Mouse (Mus musculus): Measurements from ENCODE around the gene Gm10337. TPM values are rescaled to one million over a fixed set of nuclear protein-coding genes. Genes with fewer than 3 reads are reported as not detected.

Gm10337 gene
- polyA plus RNA-seq, 1 experiment from 2014 or later: 2.7 TPM

DNA sequence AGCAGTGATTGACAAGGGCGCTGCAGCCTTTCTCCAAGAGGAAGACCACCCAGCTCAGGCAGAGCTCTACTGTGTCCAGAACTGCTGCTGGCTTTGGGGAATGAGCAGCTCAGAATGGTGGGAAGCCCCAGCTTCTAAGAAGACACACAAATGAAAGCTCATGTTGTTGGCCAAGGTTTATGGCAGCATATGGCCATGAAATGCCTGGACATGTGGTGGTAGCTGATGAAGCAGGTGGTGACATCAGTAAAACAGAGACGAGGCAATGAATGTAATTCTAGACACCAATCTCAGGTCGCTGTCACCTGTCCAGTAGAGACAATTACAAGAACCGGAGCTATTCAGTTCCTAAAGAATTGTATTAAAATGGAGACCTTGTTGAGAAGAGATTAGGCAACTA is 41.3 kb downstream of the Gm10337 start:
- H3K9me3 ChIP-seq (replicated peaks; ENCODE audit: control insufficient read depth, low read length): no peaks in the 10 kb centered on the region
- no peak for ATAC-seq (replicated peaks; ENCODE audit: insufficient number of reproducible peaks, low FRiP score, low TSS enrichment)
- no peak overlapping the region for H3K4me3 ChIP-seq (ENCODE audit: low read depth, low read length)
- no peak overlapping the region for H3K27ac ChIP-seq (ENCODE audit: low read depth, low read length)
- no peak overlapping the region for H3K4me2 ChIP-seq
- peaks cover 21% of the 10 kb centered on the region for H3K36me3 ChIP-seq (ENCODE audit: control insufficient read depth, insufficient read depth, low read length)
- 96% methylated on average over 4 of the region's 4 CpGs for WGBS (ENCODE audit: insufficient replicate concordance)
- no peaks in the 10 kb centered on the region for H3K27me3 ChIP-seq (ENCODE audit: control insufficient read depth, insufficient read depth, low read length)
- H3K9ac ChIP-seq (ENCODE audit: low read depth, low read length): no peak overlapping the region
- H3K4me1 ChIP-seq (ENCODE audit: control insufficient read depth, insufficient read depth, low read length): no peaks in the 10 kb centered on the region

- no peaks in the 10 kb centered on the region for H3K9me3 ChIP-seq (replicated peaks; ENCODE audit: control insufficient read depth, low read length)
- H3K27me3 ChIP-seq (ENCODE audit: control insufficient read depth, insufficient read depth, low read length): no peaks in the 10 kb centered on the region
- ATAC-seq (replicated peaks; ENCODE audit: insufficient number of reproducible peaks, low FRiP score, low TSS enrichment): no peak
- H3K27ac ChIP-seq (ENCODE audit: low read depth, low read length): no peak overlapping the region
- 84% methylated on average over 3 of the region's 3 CpGs for WGBS (ENCODE audit: insufficient replicate concordance)
- no peak overlapping the region for H3K9ac ChIP-seq (ENCODE audit: low read depth, low read length)
- peaks cover 16% of the 10 kb centered on the region for H3K36me3 ChIP-seq (ENCODE audit: control insufficient read depth, insufficient read depth, low read length)
- no peak overlapping the region for H3K4me3 ChIP-seq (ENCODE audit: low read depth, low read length)
- no peak overlapping the region for H3K4me2 ChIP-seq
- H3K4me1 ChIP-seq (ENCODE audit: control insufficient read depth, insufficient read depth, low read length): no peaks in the 10 kb centered on the region
These were observed 42.7 kb downstream of the Gm10337 start for GRCm38 (mm10) chr15:102546246-102546645.

- no peaks in the 10 kb centered on the region for H3K9me3 ChIP-seq (replicated peaks; ENCODE audit: control insufficient read depth, low read length)
- peaks cover 13% of the 10 kb centered on the region for H3K36me3 ChIP-seq (ENCODE audit: control insufficient read depth, insufficient read depth, low read length)
- H3K4me3 ChIP-seq (ENCODE audit: low read depth, low read length): no peak overlapping the region
- WGBS (ENCODE audit: insufficient replicate concordance): 88% methylated on average over 3 of the region's 3 CpGs
- ATAC-seq (replicated peaks; ENCODE audit: insufficient number of reproducible peaks, low FRiP score, low TSS enrichment): no peak
- no peaks in the 10 kb centered on the region for H3K4me1 ChIP-seq (ENCODE audit: control insufficient read depth, insufficient read depth, low read length)
- no peak overlapping the region for H3K9ac ChIP-seq (ENCODE audit: low read depth, low read length)
- no peaks in the 10 kb centered on the region for H3K27me3 ChIP-seq (ENCODE audit: control insufficient read depth, insufficient read depth, low read length)
- H3K27ac ChIP-seq (ENCODE audit: low read depth, low read length): no peak overlapping the region
- H3K4me2 ChIP-seq: no peak overlapping the region
These were observed 43.3 kb downstream of the Gm10337 start for GRCm38 (mm10) chr15:102546677-102547427.

DNA sequence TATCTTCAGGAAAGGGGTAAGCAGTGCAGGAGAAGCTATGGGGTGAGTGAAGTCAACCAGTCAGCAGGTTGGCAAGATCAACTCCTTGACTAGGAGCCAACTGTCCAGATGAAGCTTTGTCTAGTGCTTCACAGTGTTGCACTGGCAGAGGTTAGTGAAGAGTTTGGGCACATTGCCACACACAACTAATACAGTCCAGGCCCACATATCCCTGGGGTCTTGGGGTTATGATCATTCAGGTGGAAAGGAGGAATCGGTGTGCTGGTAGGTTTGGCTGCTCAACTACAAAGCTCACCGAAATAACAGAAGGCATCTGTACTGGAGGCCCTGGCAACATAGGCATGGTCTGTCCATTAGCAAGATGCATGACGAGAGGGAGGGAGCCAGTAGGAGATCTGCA is 44.0 kb downstream of the Gm10337 start:
- no peak for ATAC-seq (replicated peaks; ENCODE audit: insufficient number of reproducible peaks, low FRiP score, low TSS enrichment)
- no peak overlapping the region for H3K27ac ChIP-seq (ENCODE audit: low read depth, low read length)
- H3K36me3 ChIP-seq (ENCODE audit: control insufficient read depth, insufficient read depth, low read length): peaks cover 18% of the 10 kb centered on the region
- 93% methylated on average over 3 of the region's 3 CpGs for WGBS (ENCODE audit: insufficient replicate concordance)
- H3K9me3 ChIP-seq (replicated peaks; ENCODE audit: control insufficient read depth, low read length): no peaks in the 10 kb centered on the region
- H3K4me1 ChIP-seq (ENCODE audit: control insufficient read depth, insufficient read depth, low read length): no peaks in the 10 kb centered on the region
- H3K4me3 ChIP-seq (ENCODE audit: low read depth, low read length): no peak overlapping the region
- H3K4me2 ChIP-seq: no peak overlapping the region
- H3K9ac ChIP-seq (ENCODE audit: low read depth, low read length): no peak overlapping the region
- no peaks in the 10 kb centered on the region for H3K27me3 ChIP-seq (ENCODE audit: control insufficient read depth, insufficient read depth, low read length)

GRCm38 (mm10) chr15:102552599-102552998 is 49.1 kb downstream of the Gm10337 start:
- no peak overlapping the region for H3K4me3 ChIP-seq (ENCODE audit: low read depth, low read length)
- 90% methylated on average over 5 of the region's 5 CpGs for WGBS (ENCODE audit: insufficient replicate concordance)
- no peak overlapping the region for H3K4me2 ChIP-seq
- peaks cover 32% of the 10 kb centered on the region for H3K36me3 ChIP-seq (ENCODE audit: control insufficient read depth, insufficient read depth, low read length)
- no peaks in the 10 kb centered on the region for H3K4me1 ChIP-seq (ENCODE audit: control insufficient read depth, insufficient read depth, low read length)
- H3K9me3 ChIP-seq (replicated peaks; ENCODE audit: control insufficient read depth, low read length): no peaks in the 10 kb centered on the region
- no peak overlapping the region for H3K27ac ChIP-seq (ENCODE audit: low read depth, low read length)
- no peaks in the 10 kb centered on the region for H3K27me3 ChIP-seq (ENCODE audit: control insufficient read depth, insufficient read depth, low read length)
- no peak for ATAC-seq (replicated peaks; ENCODE audit: insufficient number of reproducible peaks, low FRiP score, low TSS enrichment)
- H3K9ac ChIP-seq (ENCODE audit: low read depth, low read length): no peak overlapping the region

Other genes with a start within 250 kb of the Gm10337 start
- gene Rarg, start 246.2 kb upstream of the Gm10337 start, polyA plus RNA-seq (2014; fragmentation: Nextera tagmentation; extraction: Ambion mirVana): 11.2 and 13.4 TPM in 2 replicates
- 0.07 TPM in 1 of 2 replicates, not detected in the other for gene Gm9918, start 233.2 kb upstream of the Gm10337 start, polyA plus RNA-seq (2014; fragmentation: Nextera tagmentation; extraction: Ambion mirVana)
- gene Mfsd5, start 224.3 kb upstream of the Gm10337 start, polyA plus RNA-seq (2014; fragmentation: Nextera tagmentation; extraction: Ambion mirVana): 44.4 and 45.3 TPM in 2 replicates
- 20.0 and 23.8 TPM in 2 replicates for gene Espl1, start 207.5 kb upstream of the Gm10337 start, polyA plus RNA-seq (2014; fragmentation: Nextera tagmentation; extraction: Ambion mirVana)
- 307 and 350 TPM in 2 replicates for gene Pfdn5, start 177.6 kb upstream of the Gm10337 start, polyA plus RNA-seq (2014; fragmentation: Nextera tagmentation; extraction: Ambion mirVana)
- 72.7 and 77.8 TPM in 2 replicates for gene Myg1, start 172.0 kb upstream of the Gm10337 start, polyA plus RNA-seq (2014; fragmentation: Nextera tagmentation; extraction: Ambion mirVana)
- 62.9 and 64.9 TPM in 2 replicates for gene Aaas, start 153.0 kb upstream of the Gm10337 start, polyA plus RNA-seq (2014; fragmentation: Nextera tagmentation; extraction: Ambion mirVana)
- 0.20 and 0.52 TPM in 2 replicates for gene Sp7, start 136.5 kb upstream of the Gm10337 start, polyA plus RNA-seq (2014; fragmentation: Nextera tagmentation; extraction: Ambion mirVana)
- 7.5 and 8.1 TPM in 2 replicates for gene Sp1, start 97.6 kb upstream of the Gm10337 start, polyA plus RNA-seq (2014; fragmentation: Nextera tagmentation; extraction: Ambion mirVana)
- 0.93 and 1.2 TPM in 2 replicates for gene Amhr2, start 58.4 kb upstream of the Gm10337 start, polyA plus RNA-seq (2014; fragmentation: Nextera tagmentation; extraction: Ambion mirVana)
- 124 and 139 TPM in 2 replicates for gene Prr13, start 44.7 kb upstream of the Gm10337 start, polyA plus RNA-seq (2014; fragmentation: Nextera tagmentation; extraction: Ambion mirVana)
- gene Pcbp2, start 33.2 kb upstream of the Gm10337 start, polyA plus RNA-seq (2014; fragmentation: Nextera tagmentation; extraction: Ambion mirVana): 187 and 213 TPM in 2 replicates
- gene Map3k12, start 13.3 kb downstream of the Gm10337 start, polyA plus RNA-seq (2014; fragmentation: Nextera tagmentation; extraction: Ambion mirVana): 10.0 and 10.9 TPM in 2 replicates
- 97.7 and 108 TPM in 2 replicates for gene Tarbp2, start 14.5 kb downstream of the Gm10337 start, polyA plus RNA-seq (2014; fragmentation: Nextera tagmentation; extraction: Ambion mirVana)
- gene Npff, start 21.2 kb downstream of the Gm10337 start, polyA plus RNA-seq (2014; fragmentation: Nextera tagmentation; extraction: Ambion mirVana): 0.68 and 1.2 TPM in 2 replicates
- not detected in 2 replicates for gene Gm28047, start 121.3 kb downstream of the Gm10337 start, polyA plus RNA-seq (2014; fragmentation: Nextera tagmentation; extraction: Ambion mirVana)
- 18.8 and 22.1 TPM in 2 replicates for gene Atf7, start 121.7 kb downstream of the Gm10337 start, polyA plus RNA-seq (2014; fragmentation: Nextera tagmentation; extraction: Ambion mirVana)
- gene Atp5g2, start 168.6 kb downstream of the Gm10337 start, polyA plus RNA-seq (2014; fragmentation: Nextera tagmentation; extraction: Ambion mirVana): 76.3 and 82.0 TPM in 2 replicates
- 33.7 and 47.8 TPM in 2 replicates for gene Calcoco1, start 218.5 kb downstream of the Gm10337 start, polyA plus RNA-seq (2014; fragmentation: Nextera tagmentation; extraction: Ambion mirVana)